Mouse (Mus musculus): ENCODE results near the gene Gm10521. TPM values are rescaled to one million over a fixed set of nuclear protein-coding genes. Genes with fewer than 3 reads are reported as not detected.

Gm10521 gene
- polyA plus RNA-seq, 1 experiment from 2014 or later: not detected

- no peaks in the 10 kb centered on the region for H3K4me1 ChIP-seq
- ATAC-seq (ENCODE audit: low FRiP score, low read depth): no peak
- WGBS: 85% methylated on average over 6 of the region's 6 CpGs
- no peak overlapping the region for H3K4me3 ChIP-seq
- H3K4me2 ChIP-seq (replicated peaks): no peak overlapping the region
- H3K9ac ChIP-seq: no peak overlapping the region
- H3K27ac ChIP-seq: no peak overlapping the region
- H3K27me3 ChIP-seq: no peaks in the 10 kb centered on the region
- no peaks in the 10 kb centered on the region for H3K9me3 ChIP-seq
- H3K36me3 ChIP-seq: no peaks in the 10 kb centered on the region
Observed at GRCm38 (mm10) chr1:171919901-171920510, 24.5 kb downstream of the Gm10521 start.

- no peak overlapping the region for H3K9ac ChIP-seq
- no peaks in the 10 kb centered on the region for H3K9me3 ChIP-seq
- no peak overlapping the region for H3K4me3 ChIP-seq
- ATAC-seq (ENCODE audit: low FRiP score, low read depth): no peak
- no peak overlapping the region for H3K27ac ChIP-seq
- no peaks in the 10 kb centered on the region for H3K36me3 ChIP-seq
- no peak overlapping the region for H3K4me2 ChIP-seq (replicated peaks)
- no peaks in the 10 kb centered on the region for H3K27me3 ChIP-seq
- 71% methylated on average over 9 of the region's 9 CpGs for WGBS
- no peaks in the 10 kb centered on the region for H3K4me1 ChIP-seq
Observed at GRCm38 (mm10) chr1:171920989-171921621, 25.6 kb downstream of the Gm10521 start.

GRCm38 (mm10) chr1:171921641-171922040 is 26.2 kb downstream of the Gm10521 start:
- no peaks in the 10 kb centered on the region for H3K27me3 ChIP-seq
- no peaks in the 10 kb centered on the region for H3K9me3 ChIP-seq
- H3K4me2 ChIP-seq (replicated peaks): no peak overlapping the region
- H3K4me1 ChIP-seq: no peaks in the 10 kb centered on the region
- WGBS: 68% methylated on average over 2 of the region's 2 CpGs
- H3K36me3 ChIP-seq: no peaks in the 10 kb centered on the region
- H3K27ac ChIP-seq: no peak overlapping the region
- H3K9ac ChIP-seq: no peak overlapping the region
- H3K4me3 ChIP-seq: no peak overlapping the region
- ATAC-seq (ENCODE audit: low FRiP score, low read depth): no peak

- Histone ChIP-seq H3K4me1 (no peaks in the 10 kb centered on the region), H3K4me3 (no peak overlapping the region), H3K27ac (no peak overlapping the region), H3K9ac (no peak overlapping the region), H3K36me3 (no peaks in the 10 kb centered on the region), H3K4me2 (replicated peaks) (no peak overlapping the region), H3K27me3 (no peaks in the 10 kb centered on the region), H3K9me3 (no peaks in the 10 kb centered on the region)
- ATAC-seq (ENCODE audit: low FRiP score, low read depth): no peak
- 93% methylated on average over 5 of the region's 5 CpGs for WGBS
Observed at GRCm38 (mm10) chr1:171922844-171923243, 27.4 kb downstream of the Gm10521 start.

- Histone ChIP-seq H3K9me3 (no peaks in the 10 kb centered on the region), H3K27me3 (no peaks in the 10 kb centered on the region), H3K36me3 (no peaks in the 10 kb centered on the region), H3K4me1 (no peaks in the 10 kb centered on the region), H3K4me3 (no peak overlapping the region), H3K27ac (no peak overlapping the region), H3K9ac (no peak overlapping the region), H3K4me2 (replicated peaks) (no peak overlapping the region)
- no peak for ATAC-seq (ENCODE audit: low FRiP score, low read depth)
- 77% methylated on average over 3 of the region's 3 CpGs for WGBS
Observed at GRCm38 (mm10) chr1:171924900-171925299, 29.4 kb downstream of the Gm10521 start.

GRCm38 (mm10) chr1:171933851-171934250 is 38.4 kb downstream of the Gm10521 start:
- 47% methylated on average over 3 of the region's 3 CpGs for WGBS
- ATAC-seq (ENCODE audit: low FRiP score, low read depth): no peak

GRCm38 (mm10) chr1:171938952-171939948 is 43.8 kb downstream of the Gm10521 start:
- ATAC-seq (ENCODE audit: low FRiP score, low read depth): no peak
- H3K9me3 ChIP-seq: no peaks in the 10 kb centered on the region
- H3K27ac ChIP-seq: no peak overlapping the region
- no peaks in the 10 kb centered on the region for H3K27me3 ChIP-seq
- no peak overlapping the region for H3K4me3 ChIP-seq
- WGBS: 83% methylated on average over 14 of the region's 14 CpGs
- no peaks in the 10 kb centered on the region for H3K4me1 ChIP-seq
- no peaks in the 10 kb centered on the region for H3K36me3 ChIP-seq
- no peak overlapping the region for H3K4me2 ChIP-seq (replicated peaks)
- H3K9ac ChIP-seq: no peak overlapping the region

More at GRCm38 (mm10) chr1:171933851-171934250, 38.4 kb downstream of the Gm10521 start:
- no peaks in the 10 kb centered on the region for H3K9me3 ChIP-seq
- no peaks in the 10 kb centered on the region for H3K4me1 ChIP-seq
- H3K4me3 ChIP-seq: no peak overlapping the region
- no peak overlapping the region for H3K4me2 ChIP-seq (replicated peaks)
- H3K27me3 ChIP-seq: no peaks in the 10 kb centered on the region
- no peak overlapping the region for H3K27ac ChIP-seq
- H3K9ac ChIP-seq: no peak overlapping the region
- no peaks in the 10 kb centered on the region for H3K36me3 ChIP-seq

GRCm38 (mm10) chr1:171940626-171941025 is 45.2 kb downstream of the Gm10521 start:
- H3K36me3 ChIP-seq: no peaks in the 10 kb centered on the region
- H3K27ac ChIP-seq: no peak overlapping the region
- H3K9me3 ChIP-seq: no peaks in the 10 kb centered on the region
- H3K4me3 ChIP-seq: no peak overlapping the region
- 77% methylated on average over 6 of the region's 6 CpGs for WGBS
- no peak overlapping the region for H3K4me2 ChIP-seq (replicated peaks)
- ATAC-seq (ENCODE audit: low FRiP score, low read depth): no peak
- no peaks in the 10 kb centered on the region for H3K4me1 ChIP-seq
- H3K27me3 ChIP-seq: no peaks in the 10 kb centered on the region
- no peak overlapping the region for H3K9ac ChIP-seq

- Histone ChIP-seq H3K9ac (no peak overlapping the region), H3K9me3 (no peaks in the 10 kb centered on the region), H3K27ac (no peak overlapping the region), H3K4me1 (no peaks in the 10 kb centered on the region), H3K36me3 (no peaks in the 10 kb centered on the region), H3K4me3 (no peak overlapping the region), H3K4me2 (replicated peaks) (no peak overlapping the region), H3K27me3 (no peaks in the 10 kb centered on the region)
- WGBS: 74% methylated on average over 6 of the region's 6 CpGs
- no peak for ATAC-seq (ENCODE audit: low FRiP score, low read depth)
Observed at GRCm38 (mm10) chr1:171946447-171946995, 51.1 kb downstream of the Gm10521 start.

Other genes with a start within 250 kb of the Gm10521 start
- 0.65 TPM in 1 of 2 replicates, not detected in the other for gene Slamf7, start 242.6 kb upstream of the Gm10521 start, polyA plus RNA-seq (2015; fragmentation: Nextera tagmentation; extraction: Ambion mirVana)
- 2.0 and 2.2 TPM in 2 replicates for gene Cd48, start 213.7 kb upstream of the Gm10521 start, polyA plus RNA-seq (2015; fragmentation: Nextera tagmentation; extraction: Ambion mirVana)
- 0.25 and 0.28 TPM in 2 replicates for gene Slamf1, start 128.5 kb upstream of the Gm10521 start, polyA plus RNA-seq (2015; fragmentation: Nextera tagmentation; extraction: Ambion mirVana)
- 1.3 and 1.4 TPM in 2 replicates for gene Cd84, start 56.0 kb upstream of the Gm10521 start, polyA plus RNA-seq (2015; fragmentation: Nextera tagmentation; extraction: Ambion mirVana)
- 0.31 TPM in 1 of 2 replicates, not detected in the other for gene Slamf6, start 21.9 kb downstream of the Gm10521 start, polyA plus RNA-seq (2015; fragmentation: Nextera tagmentation; extraction: Ambion mirVana)
- 20.7 and 20.8 TPM in 2 replicates for gene Vangl2, start 132.8 kb downstream of the Gm10521 start, polyA plus RNA-seq (2015; fragmentation: Nextera tagmentation; extraction: Ambion mirVana)
- not detected in 2 replicates for gene Nhlh1, start 161.9 kb downstream of the Gm10521 start, polyA plus RNA-seq (2015; fragmentation: Nextera tagmentation; extraction: Ambion mirVana)
- 247 and 281 TPM in 2 replicates for gene Copa, start 186.9 kb downstream of the Gm10521 start, polyA plus RNA-seq (2015; fragmentation: Nextera tagmentation; extraction: Ambion mirVana)
- gene Ncstn, start 187.1 kb downstream of the Gm10521 start, polyA plus RNA-seq (2015; fragmentation: Nextera tagmentation; extraction: Ambion mirVana): 102 and 107 TPM in 2 replicates
- gene Pex19, start 231.1 kb downstream of the Gm10521 start, polyA plus RNA-seq (2015; fragmentation: Nextera tagmentation; extraction: Ambion mirVana): 165 and 167 TPM in 2 replicates

Data from limb, embryonic 13.5 days (tissue).